Mouse (Mus musculus): ENCODE measurements at regions not wholly inside any gene's neighbourhood (a gene's known extent, or its start where the extent isn't known, plus 50 kb on each side); places are given as distances from the start of the nearest gene placed in this dataset.

DNA sequence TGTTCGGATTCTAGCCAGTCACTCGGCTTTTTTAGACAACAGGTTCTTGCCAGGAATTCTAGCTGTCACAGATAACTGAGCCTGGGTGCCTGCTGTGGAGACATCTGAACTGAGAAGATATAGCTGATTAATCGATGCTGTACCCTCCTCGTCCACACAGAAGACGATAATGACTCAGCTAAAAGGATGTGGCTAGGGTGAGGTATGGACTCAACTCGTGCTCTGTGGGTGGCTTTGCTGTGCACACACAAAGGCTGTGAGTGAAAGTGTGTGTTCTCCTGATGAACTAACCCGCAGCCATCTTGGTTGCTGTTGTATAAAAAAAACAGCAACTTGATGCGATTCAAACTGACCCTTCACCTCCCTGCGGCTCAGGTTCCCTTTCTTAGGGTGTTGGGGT lies 158.8 kb upstream of the Igsf21 start:
- TF ChIP-seq CTCF (IDR thresholded peaks at IDR 0.05; ENCODE audit: low read depth, low read length) = no peak
- TF ChIP-seq EP300 (IDR thresholded peaks at IDR 0.05; ENCODE audit: insufficient read depth, low read depth, low read length) = no peak
